In the genomic region with DNA sequence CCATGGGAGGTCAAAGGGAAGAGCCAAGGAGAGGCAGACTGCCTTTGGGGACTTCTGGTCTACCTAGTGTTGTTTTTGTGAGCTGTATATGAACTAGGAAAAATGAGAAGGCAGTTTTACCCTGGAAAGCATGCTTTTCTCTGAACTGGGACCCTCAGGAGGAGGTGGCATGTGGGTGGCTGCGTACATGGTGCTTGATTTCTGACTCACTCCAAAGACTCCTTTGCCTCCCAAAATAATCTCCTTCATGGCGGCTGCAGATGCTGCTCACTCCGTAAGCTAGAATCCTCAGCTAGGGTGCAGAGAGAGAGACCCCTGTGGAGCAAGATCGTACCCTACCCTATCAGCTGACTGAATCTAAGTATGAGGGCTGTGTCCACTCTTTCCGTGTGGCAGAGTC, we compare ENCODE assay signal across 17 mouse cellular contexts.
"Had no signal": no experiment of that assay in that cellular context is flagged by ENCODE, and none has a peak within 500 bp of the region (broad histone marks: within the 10 kb centered on the region; RNA-seq: fewer than 3 reads in every experiment).

No protein-coding gene starts in this region.

- ATAC-seq: lung, postnatal 0 days; midbrain, embryonic 13.5 days had no signal

- H3K4me3 ChIP-seq: limb, embryonic 10.5 days; liver, embryonic 15.5 days; midbrain, embryonic 13.5 days; myocyte; neural tube, embryonic 15.5 days had no signal

- H3K9ac ChIP-seq: liver, embryonic 15.5 days; midbrain, embryonic 13.5 days; neural tube, embryonic 15.5 days had no signal

- H3K27ac ChIP-seq: kidney, postnatal 0 days; limb, embryonic 10.5 days; liver, embryonic 15.5 days; midbrain, embryonic 13.5 days; neural tube, embryonic 15.5 days had no signal

- H3K36me3 ChIP-seq: limb, embryonic 10.5 days; liver, embryonic 15.5 days; midbrain, embryonic 13.5 days; neural tube, embryonic 15.5 days had no signal

- H3K9me3 ChIP-seq: liver, embryonic 15.5 days; midbrain, embryonic 13.5 days; neural tube, embryonic 15.5 days had no signal

- H3K4me1 ChIP-seq: liver, embryonic 15.5 days; midbrain, embryonic 13.5 days had no signal

- H3K27me3 ChIP-seq: liver, embryonic 15.5 days; midbrain, embryonic 13.5 days; neural tube, embryonic 15.5 days had no signal

- H3K4me2 ChIP-seq: liver, embryonic 11.5 days; liver, embryonic 15.5 days; midbrain, embryonic 13.5 days; neural tube, embryonic 15.5 days had no signal

- DNase-seq: kidney, adult 11 months; kidney, adult 9 months; kidney, postnatal 36 days; layer of hippocampus, adult 9-11 months; layer of hippocampus, postnatal 36 days; lung, adult 2 months; lung, postnatal 36 days; thymus, adult 2 months; thymus, postnatal 25 days had no signal
